15 mouse cellular contexts compared by ENCODE assay signal in genomic region chr2:153512416-153513323, GRCm38 (mm10). TPM values are rescaled to one million over a fixed set of nuclear protein-coding genes. Genes with fewer than 3 reads are reported as not detected.
DNase-seq lines count a peak whose midpoint lies in the region; ATAC-seq and TF ChIP-seq lines count a peak whose summit lies in the region.
"Had no signal": no experiment of that assay in that cellular context is flagged by ENCODE, and none has a peak within 500 bp of the region (broad histone marks: within the 10 kb centered on the region; RNA-seq: fewer than 3 reads in every experiment).

No protein-coding gene starts in this region.

- H3K4me2 ChIP-seq in kidney, embryonic 16.5 days (replicated peaks; ENCODE audit: low read depth, low read length) = no peak overlapping the region
- H3K4me2 ChIP-seq in midbrain, embryonic 12.5 days (replicated peaks) = no peak overlapping the region
- no peak overlapping the region for H3K4me2 ChIP-seq in midbrain, embryonic 11.5 days
- H3K4me2 ChIP-seq in stomach, postnatal 0 days (replicated peaks; ENCODE audit: low read depth) = no peak overlapping the region
- H3K4me2 ChIP-seq: limb, embryonic 13.5 days; neural tube, embryonic 12.5 days had no signal

- H3K9me3 ChIP-seq in kidney, embryonic 16.5 days (ENCODE audit: low read length) = no peaks in the 10 kb centered on the region
- H3K9me3 ChIP-seq in midbrain, embryonic 12.5 days = no peaks in the 10 kb centered on the region
- H3K9me3 ChIP-seq in midbrain, embryonic 11.5 days (ENCODE audit: control insufficient read depth, low read length) = no peaks in the 10 kb centered on the region
- H3K9me3 ChIP-seq in embryonic facial prominence, embryonic 10.5 days = no peaks in the 10 kb centered on the region
- no peaks in the 10 kb centered on the region for H3K9me3 ChIP-seq in stomach, postnatal 0 days (ENCODE audit: control insufficient read depth, low read length)
- H3K9me3 ChIP-seq: limb, embryonic 13.5 days; neural tube, embryonic 12.5 days had no signal

- no peaks in the 10 kb centered on the region for H3K36me3 ChIP-seq in kidney, embryonic 16.5 days (ENCODE audit: insufficient read depth, low read length)
- no peaks in the 10 kb centered on the region for H3K36me3 ChIP-seq in midbrain, embryonic 12.5 days
- no peaks in the 10 kb centered on the region for H3K36me3 ChIP-seq in midbrain, embryonic 11.5 days (ENCODE audit: control insufficient read depth, insufficient read depth, low read length)
- no peaks in the 10 kb centered on the region for H3K36me3 ChIP-seq in embryonic facial prominence, embryonic 10.5 days (replicated peaks)
- no peaks in the 10 kb centered on the region for H3K36me3 ChIP-seq in stomach, postnatal 0 days (ENCODE audit: control insufficient read depth, insufficient read depth, low read length)
- H3K36me3 ChIP-seq: limb, embryonic 13.5 days; neural tube, embryonic 12.5 days had no signal

- H3K4me3 ChIP-seq in kidney, embryonic 16.5 days (ENCODE audit: low read length) = no peak overlapping the region
- H3K4me3 ChIP-seq in midbrain, embryonic 12.5 days = no peak overlapping the region
- no peak overlapping the region for H3K4me3 ChIP-seq in midbrain, embryonic 11.5 days (ENCODE audit: low read depth, low read length)
- no peak overlapping the region for H3K4me3 ChIP-seq in embryonic facial prominence, embryonic 10.5 days
- no peak overlapping the region for H3K4me3 ChIP-seq in stomach, postnatal 0 days (ENCODE audit: low read depth, low read length)
- H3K4me3 ChIP-seq: limb, embryonic 13.5 days; neural tube, embryonic 12.5 days had no signal

- no peaks in the 10 kb centered on the region for H3K27me3 ChIP-seq in kidney, embryonic 16.5 days (ENCODE audit: insufficient read depth, low read length)
- H3K27me3 ChIP-seq in midbrain, embryonic 12.5 days = peaks cover 27% of the 10 kb centered on the region; the same call in 1 of the 2 replicates
- no peaks in the 10 kb centered on the region for H3K27me3 ChIP-seq in midbrain, embryonic 11.5 days (ENCODE audit: control insufficient read depth, insufficient read depth, low read length)
- H3K27me3 ChIP-seq in embryonic facial prominence, embryonic 10.5 days (replicated peaks; ENCODE audit: low read depth, poor library complexity, severe bottlenecking) = peaks cover 57% of the 10 kb centered on the region
- no peaks in the 10 kb centered on the region for H3K27me3 ChIP-seq in stomach, postnatal 0 days (ENCODE audit: control insufficient read depth, insufficient read depth, low read length)
- H3K27me3 ChIP-seq: neural tube, embryonic 12.5 days had no signal

- no peak for ATAC-seq in kidney, embryonic 16.5 days (ENCODE audit: low FRiP score, low TSS enrichment)
- ATAC-seq in midbrain, embryonic 12.5 days (ENCODE audit: low FRiP score, low read depth) = no peak
- no peak for ATAC-seq in midbrain, embryonic 11.5 days (ENCODE audit: low FRiP score)
- ATAC-seq in stomach, postnatal 0 days (ENCODE audit: low FRiP score, low TSS enrichment) = no peak
- ATAC-seq: inflammation-experienced regulatory T-cells, adult 6 months had no signal

- H3K9ac ChIP-seq in kidney, embryonic 16.5 days (replicated peaks; ENCODE audit: low read length) = no peak overlapping the region
- no peak overlapping the region for H3K9ac ChIP-seq in midbrain, embryonic 12.5 days (replicated peaks)
- H3K9ac ChIP-seq in midbrain, embryonic 11.5 days (ENCODE audit: low read length) = no peak overlapping the region
- H3K9ac ChIP-seq in stomach, postnatal 0 days (ENCODE audit: low read length) = no peak overlapping the region
- H3K9ac ChIP-seq: limb, embryonic 13.5 days had no signal

- H3K4me1 ChIP-seq in kidney, embryonic 16.5 days (ENCODE audit: insufficient read depth, low read length) = peaks cover 28% of the 10 kb centered on the region
- H3K4me1 ChIP-seq in midbrain, embryonic 12.5 days = peaks cover 53% of the 10 kb centered on the region
- H3K4me1 ChIP-seq in midbrain, embryonic 11.5 days (ENCODE audit: control insufficient read depth, insufficient read depth, low read length) = peaks cover 24% of the 10 kb centered on the region
- H3K4me1 ChIP-seq in embryonic facial prominence, embryonic 10.5 days = peaks cover 71% of the 10 kb centered on the region
- H3K4me1 ChIP-seq in stomach, postnatal 0 days (replicated peaks; ENCODE audit: control insufficient read depth, insufficient read depth) = no peaks in the 10 kb centered on the region

- DNase-seq in kidney, adult 8-10 months = no peak
- no peak for DNase-seq in midbrain, embryonic 11.5 days (ENCODE audit: low spot score, missing footprints)
- peak; percentile 79 for DNase-seq in cerebellum, adult 11-12 months
- no peak for DNase-seq in embryonic facial prominence, embryonic 10.5 days (ENCODE audit: low spot score)
- no peak for DNase-seq in stomach, postnatal 0 days (ENCODE audit: low spot score)
- DNase-seq in frontal cortex, postnatal 25 days (ENCODE audit: low spot score in 2 of 2) = no peak
- DNase-seq: gastrocnemius, postnatal 36 days; heart, postnatal 10 days had no signal

- no peak for TF ChIP-seq CTCF in stomach, postnatal 0 days (IDR thresholded peaks at IDR 0.05; ENCODE audit: low read depth)

- no peak for TF ChIP-seq EP300 in stomach, postnatal 0 days (optimal IDR thresholded peaks at IDR 0.05)

- 0 out of 2 replicates have a peak overlapping the region, but pooled peaks have one; percentile 36 for H3K27ac ChIP-seq in kidney, embryonic 16.5 days (ENCODE audit: low read length)
- H3K27ac ChIP-seq in midbrain, embryonic 12.5 days (replicated peaks) = 0 out of 2 replicates have a peak overlapping the region, but pooled peaks have one; percentile 16
- no peak overlapping the region for H3K27ac ChIP-seq in midbrain, embryonic 11.5 days (ENCODE audit: low read depth, low read length)
- H3K27ac ChIP-seq in embryonic facial prominence, embryonic 10.5 days (replicated peaks) = 0 out of 2 replicates have a peak overlapping the region, but pooled peaks have one; percentile 26
- H3K27ac ChIP-seq in stomach, postnatal 0 days (replicated peaks) = no peak overlapping the region
- H3K27ac ChIP-seq: kidney, postnatal 0 days; limb, embryonic 13.5 days; neural tube, embryonic 12.5 days had no signal

- 78% methylated on average over 14 of the region's 14 CpGs for WGBS in kidney, embryonic 16.5 days
- WGBS in midbrain, embryonic 12.5 days = 85% methylated on average over 14 of the region's 14 CpGs
- 81% methylated on average over 14 of the region's 14 CpGs for WGBS in midbrain, embryonic 11.5 days
- 83% methylated on average over 14 of the region's 14 CpGs for WGBS in embryonic facial prominence, embryonic 10.5 days
- 76% methylated on average over 14 of the region's 14 CpGs for WGBS in stomach, postnatal 0 days

RNA-seq across cellular contexts. Expression of gene Nol4l, which starts 17.1 kb away (rescaled TPM):
- polyA plus RNA-seq in kidney, embryonic 16.5 days (2015; fragmentation: Nextera tagmentation; extraction: Ambion mirVana) = 13.8 and 17.1 TPM in 2 replicates
- polyA plus RNA-seq in midbrain, embryonic 12.5 days (2016; fragmentation: Nextera tagmentation; extraction: Ambion mirVana) = 31.8 and 32.7 TPM in 2 replicates
- 19.5 and 19.9 TPM in 2 replicates for polyA plus RNA-seq in midbrain, embryonic 11.5 days (2014; fragmentation: Nextera tagmentation; extraction: Ambion mirVana)
- polyA plus RNA-seq in embryonic facial prominence, embryonic 10.5 days (2016; fragmentation: Nextera tagmentation; extraction: Ambion mirVana) = 23.5 and 23.7 TPM in 2 replicates
- polyA plus RNA-seq in stomach, postnatal 0 days (2015; fragmentation: Nextera tagmentation; extraction: Ambion mirVana) = 4.4 and 4.8 TPM in 2 replicates

RNA-seq across cellular contexts. Expression of gene 4930404H24Rik, which starts 20.1 kb away (rescaled TPM):
- polyA plus RNA-seq in kidney, embryonic 16.5 days (2015; fragmentation: Nextera tagmentation; extraction: Ambion mirVana) = not detected in 2 replicates
- not detected in 2 replicates for polyA plus RNA-seq in midbrain, embryonic 12.5 days (2016; fragmentation: Nextera tagmentation; extraction: Ambion mirVana)
- polyA plus RNA-seq in midbrain, embryonic 11.5 days (2014; fragmentation: Nextera tagmentation; extraction: Ambion mirVana) = not detected in 2 replicates
- not detected in 2 replicates for polyA plus RNA-seq in embryonic facial prominence, embryonic 10.5 days (2016; fragmentation: Nextera tagmentation; extraction: Ambion mirVana)
- polyA plus RNA-seq in stomach, postnatal 0 days (2015; fragmentation: Nextera tagmentation; extraction: Ambion mirVana) = not detected in 2 replicates
- polyA plus RNA-seq: cortical plate, adult 2 months; inflammation-experienced regulatory T-cells, adult 6 months; kidney, postnatal 0 days; limb, embryonic 13.5 days; neural tube, embryonic 12.5 days had no signal

Comparison
In these comparisons a context has a peak if more than half of its experiments do, and no peak if none do; other contexts are left out.
1. H3K27ac ChIP-seq: peak in kidney, embryonic 16.5 days (single experiment), midbrain, embryonic 12.5 days (single experiment) and embryonic facial prominence, embryonic 10.5 days (single experiment); none in midbrain, embryonic 11.5 days (single experiment) and stomach, postnatal 0 days (single experiment).